ENCODE assay signal across 27 mouse cellular contexts in genomic region chr13:4046841-4047240, GRCm38 (mm10). TPM values are rescaled to one million over a fixed set of nuclear protein-coding genes. Genes with fewer than 3 reads are reported as not detected.
DNase-seq lines count a peak whose midpoint lies in the region; ATAC-seq and TF ChIP-seq lines count a peak whose summit lies in the region.
"Had no signal": no experiment of that assay in that cellular context is flagged by ENCODE, and none has a peak within 500 bp of the region (broad histone marks: within the 10 kb centered on the region; RNA-seq: fewer than 3 reads in every experiment).

No protein-coding gene starts in this region.

- DNase-seq in liver, adult 2 months (ENCODE audit: extremely low read depth, low read depth, low spot score), result no peak
- no peak for DNase-seq in liver, postnatal 0 days
- peak; percentile 0 for DNase-seq in brain, adult 2 months (ENCODE audit: low read depth, low spot score)
- DNase-seq in midbrain, embryonic 14.5 days, result no peak
- DNase-seq in frontal cortex, postnatal 36 days (ENCODE audit: low spot score in 2 of 2), result no peak
- DNase-seq: adrenal gland, adult 8-10 months; adrenal gland, postnatal 14 days; adrenal gland, postnatal 36 days; B cell, adult 2 months; cerebellum, adult 11 months; cerebellum, adult 18-20 months; cerebellum, adult 8-10 months; cerebellum, adult 9-11 months; cerebellum, postnatal 14 days; cerebellum, postnatal 36 days; embryo, embryonic 11 days; forebrain, postnatal 0 days had no signal

- H3K36me3 ChIP-seq in liver, adult 2 months (ENCODE audit: control insufficient read depth, insufficient read depth, low read length), result no peaks in the 10 kb centered on the region
- no peaks in the 10 kb centered on the region for H3K36me3 ChIP-seq in liver, postnatal 0 days (replicated peaks; ENCODE audit: insufficient read depth, low read length)
- no peaks in the 10 kb centered on the region for H3K36me3 ChIP-seq in midbrain, embryonic 14.5 days (ENCODE audit: control insufficient read depth, insufficient read depth, low read length)
- H3K36me3 ChIP-seq: embryonic facial prominence, embryonic 13.5 days; embryonic facial prominence, embryonic 15.5 days; forebrain, embryonic 15.5 days; G1E had no signal

- no peak overlapping the region for H3K9ac ChIP-seq in liver, adult 2 months (ENCODE audit: low read depth, low read length)
- H3K9ac ChIP-seq in liver, postnatal 0 days (replicated peaks), result no peak overlapping the region
- H3K9ac ChIP-seq in midbrain, embryonic 14.5 days (replicated peaks; ENCODE audit: low read length), result no peak overlapping the region
- H3K9ac ChIP-seq: embryonic facial prominence, embryonic 13.5 days; embryonic facial prominence, embryonic 15.5 days; forebrain, embryonic 13.5 days; forebrain, embryonic 15.5 days; forebrain, postnatal 0 days had no signal

- no peaks in the 10 kb centered on the region for H3K9me3 ChIP-seq in liver, postnatal 0 days (ENCODE audit: low read length)
- H3K9me3 ChIP-seq in midbrain, embryonic 14.5 days (ENCODE audit: control insufficient read depth, low read length), result no peaks in the 10 kb centered on the region
- H3K9me3 ChIP-seq: embryonic facial prominence, embryonic 13.5 days; embryonic facial prominence, embryonic 15.5 days; forebrain, embryonic 13.5 days; forebrain, embryonic 15.5 days; G1E had no signal

- no peaks in the 10 kb centered on the region for H3K27me3 ChIP-seq in liver, adult 2 months (ENCODE audit: control insufficient read depth, insufficient read depth, low read length)
- H3K27me3 ChIP-seq in liver, postnatal 0 days (ENCODE audit: insufficient read depth, low read length), result no peaks in the 10 kb centered on the region
- no peaks in the 10 kb centered on the region for H3K27me3 ChIP-seq in midbrain, embryonic 14.5 days (ENCODE audit: control insufficient read depth, insufficient read depth, low read length)
- H3K27me3 ChIP-seq: CH12.LX; embryonic facial prominence, embryonic 13.5 days; embryonic facial prominence, embryonic 15.5 days; forebrain, embryonic 13.5 days; forebrain, embryonic 15.5 days had no signal

- H3K79me2 ChIP-seq in liver, adult 2 months (ENCODE audit: control insufficient read depth, insufficient read depth, low read length), result peaks cover 6% of the 10 kb centered on the region; the same call in 1 of the 2 replicates

- TF ChIP-seq CTCF in liver, adult 2 months (IDR thresholded peaks at IDR 0.05; ENCODE audit: low read depth, low read length), result no peak
- no peak for TF ChIP-seq CTCF in liver, postnatal 0 days (IDR thresholded peaks at IDR 0.05; ENCODE audit: low read depth)

- no peak for ATAC-seq in liver, postnatal 0 days
- ATAC-seq in midbrain, embryonic 14.5 days (ENCODE audit: low FRiP score, low TSS enrichment), result no peak
- ATAC-seq: activated CD4-positive, CD25-positive, alpha-beta regulatory T cell, adult 4 months; CD4-positive, CD25-positive, alpha-beta regulatory T cell, adult 4 months; forebrain, embryonic 13.5 days; forebrain, embryonic 15.5 days; forebrain, postnatal 0 days had no signal

- H3K27ac ChIP-seq in liver, adult 2 months (replicated peaks; ENCODE audit: insufficient read depth, low read depth, low read length), result peak overlapping the region; percentile 76
- H3K27ac ChIP-seq in liver, postnatal 0 days (ENCODE audit: low read depth), result no peak overlapping the region
- H3K27ac ChIP-seq in midbrain, embryonic 14.5 days (replicated peaks; ENCODE audit: low read depth, low read length), result no peak overlapping the region
- H3K27ac ChIP-seq: embryonic facial prominence, embryonic 13.5 days; embryonic facial prominence, embryonic 15.5 days; forebrain, embryonic 13.5 days; forebrain, embryonic 15.5 days had no signal

- TF ChIP-seq EP300 in liver, postnatal 0 days (IDR thresholded peaks at IDR 0.05; ENCODE audit: low read depth), result no peak

- no peak for TF ChIP-seq POLR2A in liver, adult 2 months (IDR thresholded peaks at IDR 0.05; ENCODE audit: extremely low read depth, insufficient read depth, low read length)

- H3K4me1 ChIP-seq in liver, adult 2 months (ENCODE audit: control insufficient read depth, insufficient read depth, low read length), result peaks cover 13% of the 10 kb centered on the region
- no peaks in the 10 kb centered on the region for H3K4me1 ChIP-seq in liver, postnatal 0 days (ENCODE audit: insufficient read depth)
- H3K4me1 ChIP-seq in midbrain, embryonic 14.5 days (ENCODE audit: control insufficient read depth, insufficient read depth, low read length), result no peaks in the 10 kb centered on the region
- H3K4me1 ChIP-seq: embryonic facial prominence, embryonic 13.5 days; embryonic facial prominence, embryonic 15.5 days; forebrain, embryonic 13.5 days; forebrain, embryonic 15.5 days had no signal

- H3K4me3 ChIP-seq in liver, adult 2 months (ENCODE audit: insufficient read depth, low read depth, low read length), result no peak overlapping the region
- H3K4me3 ChIP-seq in liver, postnatal 0 days (ENCODE audit: low read depth, low read length), result no peak overlapping the region
- no peak overlapping the region for H3K4me3 ChIP-seq in midbrain, embryonic 14.5 days (replicated peaks; ENCODE audit: low read depth, low read length)
- H3K4me3 ChIP-seq: embryonic facial prominence, embryonic 13.5 days; embryonic facial prominence, embryonic 15.5 days; forebrain, embryonic 13.5 days; forebrain, embryonic 15.5 days had no signal

- H3K4me2 ChIP-seq in liver, postnatal 0 days (ENCODE audit: low read depth, low read length), result no peak overlapping the region
- no peak overlapping the region for H3K4me2 ChIP-seq in midbrain, embryonic 14.5 days (ENCODE audit: low read length)
- H3K4me2 ChIP-seq: embryonic facial prominence, embryonic 13.5 days; embryonic facial prominence, embryonic 15.5 days; forebrain, embryonic 13.5 days; forebrain, embryonic 15.5 days had no signal

- WGBS in liver, adult 2 months, result 78% methylated on average over 2 of the region's 2 CpGs
- 64% methylated on average over 2 of the region's 2 CpGs for WGBS in liver, postnatal 0 days (ENCODE audit: insufficient replicate concordance)
- 27% methylated on average over 2 of the region's 2 CpGs for WGBS in midbrain, embryonic 14.5 days

RNA-seq across cellular contexts. Expression of gene Akr1c14, which starts 2.0 kb away (rescaled TPM):
- 559 and 727 TPM in 2 replicates for total RNA-seq in liver, adult 2 months (2014; rRNA removed)
- polyA plus RNA-seq in liver, adult 2 months (2012; rRNA removed), result 72.5 and 77.5 TPM in 2 replicates
- polyA plus RNA-seq in liver, postnatal 0 days (2015; fragmentation: Nextera tagmentation; extraction: Ambion mirVana), result 35.1 and 41.2 TPM in 2 replicates
- 0.27 and 0.89 TPM in 2 replicates for polyA plus RNA-seq in midbrain, embryonic 14.5 days (2014; fragmentation: Nextera tagmentation; extraction: Ambion mirVana)
- total RNA-seq: CH12.LX; common myeloid progenitor, adult 5-6 weeks; G1E had no signal
- polyA plus RNA-seq: activated CD4-positive, CD25-positive, alpha-beta regulatory T cell, adult 4 months; CD4-positive, CD25-positive, alpha-beta regulatory T cell, adult 4 months; forebrain, embryonic 11.5 days; G1E had no signal

Comparison
In these comparisons a context has a peak if more than half of its experiments do, and no peak if none do; other contexts are left out.
1. RNA of gene Akr1c14, which starts 2.0 kb away (polyA plus RNA-seq): 72.5 to 77.5 TPM in liver, adult 2 months and 35.1 to 41.2 TPM in liver, postnatal 0 days; 0.27 to 0.89 TPM in midbrain, embryonic 14.5 days; every median in the first group is over 10 times any median in the second.